11 mouse cellular contexts compared by ENCODE assay signal in genomic region chr16:22661076-22661475, GRCm38 (mm10). TPM values are rescaled to one million over a fixed set of nuclear protein-coding genes. Genes with fewer than 3 reads are reported as not detected.
DNase-seq lines count a peak whose midpoint lies in the region; ATAC-seq and TF ChIP-seq lines count a peak whose summit lies in the region.
"Had no signal": no experiment of that assay in that cellular context is flagged by ENCODE, and none has a peak within 500 bp of the region (broad histone marks: within the 10 kb centered on the region; RNA-seq: fewer than 3 reads in every experiment).

No protein-coding gene starts in this region.

- 70% methylated on average over 5 of the region's 5 CpGs for WGBS in forebrain, embryonic 14.5 days
- 76% methylated on average over 5 of the region's 5 CpGs for WGBS in forebrain, embryonic 11.5 days
- WGBS in liver, embryonic 11.5 days: 64% methylated on average over 5 of the region's 5 CpGs

- H3K4me1 ChIP-seq in CH12.LX (ENCODE audit: control insufficient read depth in 1 of 2, insufficient read depth in 2 of 2): peaks cover 38 to 65% of the 10 kb centered on the region in 2 experiments
- peaks cover 3% of the 10 kb centered on the region; the same call in 1 of the 2 replicates for H3K4me1 ChIP-seq in forebrain, embryonic 14.5 days (ENCODE audit: control insufficient read depth, insufficient read depth, low read length)
- H3K4me1 ChIP-seq in forebrain, embryonic 11.5 days (replicated peaks; ENCODE audit: control insufficient read depth, insufficient read depth, low read length): peaks cover 7% of the 10 kb centered on the region; the same call in 1 of the 2 replicates
- H3K4me1 ChIP-seq in liver, embryonic 11.5 days (replicated peaks; ENCODE audit: control insufficient read depth, insufficient read depth, low read length): peaks cover 4% of the 10 kb centered on the region; the same call in 1 of the 2 replicates

- DNase-seq in frontal cortex, postnatal 14 days (ENCODE audit: low spot score in 2 of 2): no peak
- peak; percentile 86 for DNase-seq in CH12.LX (ENCODE audit: extremely low read depth)
- DNase-seq in layer of hippocampus, adult 9-11 months: peak; percentile 85
- DNase-seq in right cerebral cortex, postnatal 36 days (ENCODE audit: low spot score in 2 of 2): peak; percentile 67 to 73
- DNase-seq in forebrain, embryonic 14.5 days (ENCODE audit: low spot score): no peak
- DNase-seq in forebrain, embryonic 11.5 days (ENCODE audit: low spot score): no peak
- no peak for DNase-seq in liver, embryonic 11.5 days (ENCODE audit: low spot score)
- DNase-seq: cerebellum, adult 11-12 months; liver, embryonic 13.5 days had no signal

- TF ChIP-seq EP300 in CH12.LX (IDR thresholded peaks at IDR 0.05; ENCODE audit: low read length): peak; percentile 76

- no peaks in the 10 kb centered on the region for H3K36me3 ChIP-seq in CH12.LX (replicated peaks in 1 of 2; ENCODE audit: control insufficient read depth in 1 of 2, insufficient read depth in 1 of 2, low read length in 1 of 2)
- no peaks in the 10 kb centered on the region for H3K36me3 ChIP-seq in forebrain, embryonic 14.5 days (ENCODE audit: control insufficient read depth, insufficient read depth, low read length)
- H3K36me3 ChIP-seq in forebrain, embryonic 11.5 days (ENCODE audit: control insufficient read depth, insufficient read depth, low read length): no peaks in the 10 kb centered on the region
- no peaks in the 10 kb centered on the region for H3K36me3 ChIP-seq in liver, embryonic 11.5 days (ENCODE audit: control insufficient read depth, insufficient read depth, low read length)
- H3K36me3 ChIP-seq: liver, embryonic 13.5 days had no signal

- peaks cover 2% of the 10 kb centered on the region; the same call in 1 of the 2 replicates for H3K79me2 ChIP-seq in CH12.LX (replicated peaks; ENCODE audit: control insufficient read depth, extremely low read depth, insufficient read depth, poor library complexity, severe bottlenecking)

- TF ChIP-seq CTCF in CH12.LX (conservative IDR thresholded peaks at IDR 0.05 in 1 of 2, IDR thresholded peaks at IDR 0.05 in 1 of 2; ENCODE audit: low read depth in 2 of 2, low read length in 2 of 2): no peak

- H3K27me3 ChIP-seq in CH12.LX (replicated peaks): no peaks in the 10 kb centered on the region
- H3K27me3 ChIP-seq in forebrain, embryonic 14.5 days (replicated peaks; ENCODE audit: control insufficient read depth, insufficient read depth, low read length): peaks cover 22% of the 10 kb centered on the region
- peaks cover 21% of the 10 kb centered on the region for H3K27me3 ChIP-seq in forebrain, embryonic 11.5 days (ENCODE audit: control insufficient read depth, insufficient read depth, low read length)
- H3K27me3 ChIP-seq in liver, embryonic 11.5 days (replicated peaks; ENCODE audit: control insufficient read depth, insufficient read depth, low read length): peaks cover 22% of the 10 kb centered on the region

- TF ChIP-seq POLR2A in CH12.LX (IDR thresholded peaks at IDR 0.05; ENCODE audit: low read depth, low read length): peak; percentile 40; the same call in 1 of the 2 replicates

- no peak; the same call in none of the 2 replicates for TF ChIP-seq RAD21 in CH12.LX (IDR thresholded peaks at IDR 0.05; ENCODE audit: low read depth, low read length)

- no peaks in the 10 kb centered on the region for H3K9me3 ChIP-seq in CH12.LX (replicated peaks; ENCODE audit: low read length)
- no peaks in the 10 kb centered on the region for H3K9me3 ChIP-seq in forebrain, embryonic 14.5 days (replicated peaks; ENCODE audit: control insufficient read depth, low read length)
- no peaks in the 10 kb centered on the region for H3K9me3 ChIP-seq in forebrain, embryonic 11.5 days (ENCODE audit: control insufficient read depth, low read length)
- H3K9me3 ChIP-seq in liver, embryonic 11.5 days (ENCODE audit: control insufficient read depth, low read length): no peaks in the 10 kb centered on the region
- H3K9me3 ChIP-seq: liver, embryonic 13.5 days had no signal

- no peak overlapping the region for H3K4me3 ChIP-seq in CH12.LX (replicated peaks in 1 of 3; ENCODE audit: low read depth in 2 of 3, low read length in 2 of 3, poor library complexity in 1 of 3)
- H3K4me3 ChIP-seq in forebrain, embryonic 14.5 days (ENCODE audit: low read depth, low read length): no peak overlapping the region
- H3K4me3 ChIP-seq in forebrain, embryonic 11.5 days (ENCODE audit: low read depth, low read length): no peak overlapping the region
- H3K4me3 ChIP-seq in liver, embryonic 11.5 days (ENCODE audit: low read depth, low read length): no peak overlapping the region
- H3K4me3 ChIP-seq: liver, embryonic 13.5 days had no signal

- dilution Hi-C loops in CH12.LX (cut with MboI; ENCODE audit: extremely low pct_ligation_motif_present, extremely low pct_unique_long_range_greater_than_20kb, low sequenced_read_pairs): no loop called here

- H3K4me2 ChIP-seq in CH12.LX (ENCODE audit: insufficient read depth, low read depth, poor library complexity, severe bottlenecking): 0 out of 2 replicates have a peak overlapping the region, but pooled peaks have one; percentile 12
- no peak overlapping the region for H3K4me2 ChIP-seq in forebrain, embryonic 14.5 days (ENCODE audit: low read length)
- no peak overlapping the region for H3K4me2 ChIP-seq in forebrain, embryonic 11.5 days (ENCODE audit: low read depth, low read length, severe bottlenecking)
- no peak overlapping the region for H3K4me2 ChIP-seq in liver, embryonic 11.5 days
- H3K4me2 ChIP-seq: liver, embryonic 13.5 days had no signal

- peak overlapping the region; percentile 8; the same call in 1 of the 2 replicates for H3K27ac ChIP-seq in CH12.LX (ENCODE audit: insufficient read depth, low read depth)
- no peak overlapping the region for H3K27ac ChIP-seq in forebrain, embryonic 14.5 days (ENCODE audit: low read depth, low read length)
- no peak overlapping the region for H3K27ac ChIP-seq in forebrain, embryonic 11.5 days (ENCODE audit: low read depth, low read length)
- no peak overlapping the region for H3K27ac ChIP-seq in liver, embryonic 11.5 days (ENCODE audit: low read depth, low read length)
- H3K27ac ChIP-seq: kidney, postnatal 0 days; liver, embryonic 13.5 days had no signal

- 0 out of 2 replicates have a peak overlapping the region, but pooled peaks have one; percentile 3 for H3K9ac ChIP-seq in CH12.LX (ENCODE audit: insufficient read depth, low read depth)
- H3K9ac ChIP-seq in forebrain, embryonic 14.5 days (ENCODE audit: low read length): no peak overlapping the region
- no peak overlapping the region for H3K9ac ChIP-seq in forebrain, embryonic 11.5 days (ENCODE audit: low read length)
- H3K9ac ChIP-seq in liver, embryonic 11.5 days (ENCODE audit: low read depth, low read length): no peak overlapping the region
- H3K9ac ChIP-seq: liver, embryonic 13.5 days had no signal

- peak; percentile 83 for ATAC-seq in frontal cortex, adult (ENCODE audit: low TSS enrichment)
- no peak for ATAC-seq in forebrain, embryonic 14.5 days
- no peak for ATAC-seq in forebrain, embryonic 11.5 days (replicated peaks; ENCODE audit: low FRiP score)
- no peak for ATAC-seq in liver, embryonic 11.5 days (replicated peaks; ENCODE audit: low FRiP score)

- in situ Hi-C loops in CH12.LX (cut with MboI; ENCODE audit: low pct_ligation_motif_present, low pct_unique_long_range_greater_than_20kb, low sequenced_read_pairs): no loop called here

TF ChIP-seq in CH12.LX, 34 proteins besides CTCF, POLR2A, EP300 and RAD21:
- TF ChIP-seq POLR2AphosphoS2 (IDR thresholded peaks at IDR 0.05; ENCODE audit: low read depth, low read length) (no peak), SIN3A (IDR thresholded peaks at IDR 0.05; ENCODE audit: low read length) (peak; percentile 92), ZMIZ1 (IDR thresholded peaks at IDR 0.05; ENCODE audit: low read depth, low read length) (no peak), JUN (IDR thresholded peaks at IDR 0.05; ENCODE audit: insufficient read depth, low read depth, low read length) (0 out of 2 replicates have a peak, but pooled peaks have one; percentile 59), TBP (conservative IDR thresholded peaks at IDR 0.05; ENCODE audit: low read depth, low read length) (no peak), TCF12 (IDR thresholded peaks at IDR 0.05; ENCODE audit: low read depth, low read length) (peak; percentile 84), MAFK (IDR thresholded peaks at IDR 0.05; ENCODE audit: insufficient replicate concordance, low read length) (peak; percentile 70; the same call in 1 of the 2 replicates), MYC (IDR thresholded peaks at IDR 0.05; ENCODE audit: low read depth, low read length) (peak; percentile 53; the same call in 1 of the 2 replicates), ZKSCAN1 (IDR thresholded peaks at IDR 0.05; ENCODE audit: borderline replicate concordance, low read depth, low read length) (no peak), MXI1 (IDR thresholded peaks at IDR 0.05; ENCODE audit: low read depth, low read length) (peak; percentile 80; the same call in 1 of the 2 replicates), KAT2A (IDR thresholded peaks at IDR 0.05; ENCODE audit: insufficient replicate concordance, low read length) (no peak), MEF2A (IDR thresholded peaks at IDR 0.05; ENCODE audit: borderline replicate concordance, low read depth, low read length) (peak; percentile 75; the same call in 1 of the 2 replicates), CHD1 (IDR thresholded peaks at IDR 0.05; ENCODE audit: low read depth, low read length) (no peak), IRF4 (IDR thresholded peaks at IDR 0.05; ENCODE audit: low read depth, low read length) (peak; percentile 73), JUND (conservative IDR thresholded peaks at IDR 0.05; ENCODE audit: low read depth, low read length) (no peak), SMC3 (IDR thresholded peaks at IDR 0.05; ENCODE audit: low read depth, low read length) (peak; percentile 15; the same call in 1 of the 2 replicates), ZC3H11A (IDR thresholded peaks at IDR 0.05; ENCODE audit: low read depth, low read length) (no peak), MAX (IDR thresholded peaks at IDR 0.05; ENCODE audit: low read length) (peak; percentile 76), ETS1 (conservative IDR thresholded peaks at IDR 0.05; ENCODE audit: low read depth, low read length) (peak; percentile 99), BHLHE40 (IDR thresholded peaks at IDR 0.05; ENCODE audit: low read depth, low read length) (peak; percentile 92)

RNA-seq across cellular contexts. Expression of gene Dgkg, which starts 4.1 kb away (rescaled TPM):
- total RNA-seq in CH12.LX (2012; rRNA removed): 7.2 and 9.2 TPM in 2 replicates
- total RNA-seq in CH12.LX (2014; rRNA removed): 2.3 and 3.0 TPM in 2 replicates
- 2.0 TPM in 2 replicates for polyA plus RNA-seq in CH12.LX (2012; ENCODE audit: insufficient read length, low read depth)
- polyA plus RNA-seq in forebrain, embryonic 14.5 days (2014; fragmentation: Nextera tagmentation; extraction: Ambion mirVana): 2.1 and 3.0 TPM in 2 replicates
- polyA plus RNA-seq in forebrain, embryonic 11.5 days (2014; fragmentation: Nextera tagmentation; extraction: Ambion mirVana): 0.09 and 0.47 TPM in 2 replicates
- polyA plus RNA-seq in liver, embryonic 11.5 days (2014; fragmentation: Nextera tagmentation; extraction: Ambion mirVana): 0.86 and 1.2 TPM in 2 replicates

Comparison
In these comparisons a context has a peak if more than half of its experiments do, and no peak if none do; other contexts are left out.
1. DNase-seq: peak in CH12.LX (single experiment), layer of hippocampus, adult 9-11 months (single experiment) and right cerebral cortex, postnatal 36 days (2 of 2); none in frontal cortex, postnatal 14 days (0 of 2), forebrain, embryonic 14.5 days (single experiment), forebrain, embryonic 11.5 days (single experiment) and liver, embryonic 11.5 days (single experiment).